Mouse (Mus musculus): ENCODE results near the gene Amot.

Gene Amot

GRCm38 (mm10) chrX:145504717-145505415 is at the start of gene Amot:
TSS of gene Amot (minus strand) at chrX:145505181.
- DNase-seq (ENCODE audit: low spot score) = peak; percentile 84

GRCm38 (mm10) chrX:145545060-145545459 is 40.1 kb upstream of the Amot start:
- no peak for DNase-seq (ENCODE audit: low spot score)

- no peak for DNase-seq (ENCODE audit: low spot score)
Observed at GRCm38 (mm10) chrX:145543602-145544490, 38.9 kb upstream of the Amot start.

- no peak for DNase-seq (ENCODE audit: low spot score)
Observed at GRCm38 (mm10) chrX:145541050-145541449, 36.1 kb upstream of the Amot start.

- DNase-seq (ENCODE audit: low spot score) = no peak
Observed at GRCm38 (mm10) chrX:145540321-145540720, 35.3 kb upstream of the Amot start.

GRCm38 (mm10) chrX:145529602-145530001 is 24.6 kb upstream of the Amot start:
- DNase-seq (ENCODE audit: low spot score) = no peak

- DNase-seq (ENCODE audit: low spot score) = no peak
Observed at GRCm38 (mm10) chrX:145516322-145517066, 11.5 kb upstream of the Amot start.

GRCm38 (mm10) chrX:145515498-145516158 is 10.6 kb upstream of the Amot start:
- peak; percentile 60 for DNase-seq (ENCODE audit: low spot score)

- DNase-seq (ENCODE audit: low spot score) = no peak
Observed at GRCm38 (mm10) chrX:145510675-145511074, 5.7 kb upstream of the Amot start.

GRCm38 (mm10) chrX:145505457-145506201 is 648 bp upstream of the Amot start:
- DNase-seq (ENCODE audit: low spot score) = peak; percentile 86

GRCm38 (mm10) chrX:145501666-145502355 is 3.2 kb downstream of the Amot start:
- DNase-seq (ENCODE audit: low spot score) = no peak

GRCm38 (mm10) chrX:145499101-145499500 is 5.9 kb downstream of the Amot start:
- DNase-seq (ENCODE audit: low spot score) = no peak

- DNase-seq (ENCODE audit: low spot score) = no peak
Observed at GRCm38 (mm10) chrX:145498691-145499090, 6.3 kb downstream of the Amot start.

- no peak for DNase-seq (ENCODE audit: low spot score)
Observed at GRCm38 (mm10) chrX:145497486-145497885, 7.5 kb downstream of the Amot start.

- no peak for DNase-seq (ENCODE audit: low spot score)
Observed at GRCm38 (mm10) chrX:145495381-145495780, 9.6 kb downstream of the Amot start.

- DNase-seq (ENCODE audit: low spot score) = no peak
Observed at GRCm38 (mm10) chrX:145490821-145491220, 14.2 kb downstream of the Amot start.

- no peak for DNase-seq (ENCODE audit: low spot score)
Observed at GRCm38 (mm10) chrX:145490417-145490816, 14.6 kb downstream of the Amot start.

GRCm38 (mm10) chrX:145489950-145490349 is 15.0 kb downstream of the Amot start:
- DNase-seq (ENCODE audit: low spot score) = no peak

GRCm38 (mm10) chrX:145485495-145485894 is 19.5 kb downstream of the Amot start:
- DNase-seq (ENCODE audit: low spot score) = no peak

GRCm38 (mm10) chrX:145483486-145484055 is 21.4 kb downstream of the Amot start:
- no peak for DNase-seq (ENCODE audit: low spot score)

All from adipocyte (in vitro differentiated cells).